Mouse (Mus musculus) MEL (cell line): ENCODE data around the gene Tnni2. TPM values are rescaled to one million over a fixed set of nuclear protein-coding genes. Genes with fewer than 3 reads are reported as not detected.

Experiments
- DNase-seq: peaks from one replicate; pipeline ENCODE4 v3.0.0; 2011; ENCODE audit warnings: low read depth, low spot score
- H3K27ac ChIP-seq: 2 replicates; pipeline ENCODE4 v1.5.1; 2012; ENCODE audit warnings: low read depth, mild to moderate bottlenecking, control low read depth, low read length, moderate library complexity; ENCODE audit not compliant: control insufficient read depth
- H3K27me3 ChIP-seq, 2 experiments: fragments of 150-350 bp in 1 of 2; sonication (generic) in 1 of 2; 2 replicates each; pipeline ENCODE4 v1.6.1; 2012; ENCODE audit warnings: low read length in 2 of 2, mild to moderate bottlenecking in 2 of 2, improper control_type of control experiment in 1 of 2, moderate library complexity in 1 of 2; ENCODE audit not compliant: insufficient read depth in 2 of 2, control insufficient read depth in 1 of 2
- H3K36me3 ChIP-seq, 2 experiments: 2 replicates each; pipeline ENCODE4 v1.6.1; 2012 to 2014; ENCODE audit warnings: low read length in 2 of 2, improper control_type of control experiment in 1 of 2, inconsistent platforms in 1 of 2, mild to moderate bottlenecking in 1 of 2; ENCODE audit not compliant: insufficient read depth in 2 of 2, control insufficient read depth in 1 of 2
- H3K4me1 ChIP-seq, 2 experiments: fragments of 150-350 bp in 1 of 2; sonication (generic) in 1 of 2; 2 replicates each; pipeline ENCODE4 v1.6.1; 2012; ENCODE audit warnings: low read length in 2 of 2, improper control_type of control experiment in 1 of 2, mild to moderate bottlenecking in 1 of 2; ENCODE audit not compliant: insufficient read depth in 2 of 2, control insufficient read depth in 1 of 2
- H3K4me3 ChIP-seq, 2 experiments: fragments of 150-350 bp in 1 of 2; sonication (generic) in 1 of 2; 2 replicates each; pipeline ENCODE4 v1.5.1; 2012; ENCODE audit warnings: low read depth in 2 of 2, low read length in 2 of 2, mild to moderate bottlenecking in 2 of 2, moderate library complexity in 2 of 2, control low read depth in 1 of 2, improper control_type of control experiment in 1 of 2; ENCODE audit not compliant: control insufficient read depth in 1 of 2, insufficient read depth in 1 of 2
- H3K79me2 ChIP-seq: 2 replicates; pipeline ENCODE4 v1.6.1; 2012; ENCODE audit warnings: mild to moderate bottlenecking, low read length, moderate library complexity; ENCODE audit not compliant: control insufficient read depth, poor library complexity, insufficient read depth
- H3K9ac ChIP-seq: 2 replicates; pipeline ENCODE4 v1.6.1; 2012; ENCODE audit warnings: low read depth, mild to moderate bottlenecking, control low read depth, low read length, moderate library complexity; ENCODE audit not compliant: control insufficient read depth, poor library complexity, severe bottlenecking
- H3K9me3 ChIP-seq: fragments of 150-350 bp; sonication (generic); replicated peaks from 2 replicates; pipeline ENCODE4 v1.6.1; 2012; ENCODE audit warnings: mild to moderate bottlenecking, low read length, improper control_type of control experiment, moderate library complexity; ENCODE audit not compliant: insufficient read depth
- CHD2 ChIP-seq: IDR thresholded peaks from 2 replicates; pipeline ENCODE4 v1.6.1; 2011; ENCODE audit warnings: low read length, improper control_type of control experiment
- CTCF ChIP-seq, 3 experiments: IDR thresholded peaks in 2 of 3; conservative IDR thresholded peaks in 1 of 3; 2 replicates each; pipeline ENCODE4 v1.5.1; 2011 to 2012; ENCODE audit warnings: low read length in 3 of 3, low read depth in 2 of 3, mild to moderate bottlenecking in 2 of 3, improper control_type of control experiment in 1 of 3, inconsistent platforms in 1 of 3, mixed read lengths in 1 of 3, moderate library complexity in 1 of 3; ENCODE audit not compliant: control insufficient read depth in 1 of 3, insufficient read depth in 1 of 3, poor library complexity in 1 of 3, severe bottlenecking in 1 of 3
- ELF1 ChIP-seq: IDR thresholded peaks from 2 replicates; pipeline ENCODE4 v1.6.1; 2014; ENCODE audit warnings: low read depth, mild to moderate bottlenecking, inconsistent platforms, low read length, improper control_type of control experiment, moderate library complexity
- EP300 ChIP-seq, 2 experiments: IDR thresholded peaks; 2 replicates each; pipeline ENCODE4 v1.6.1; 2011; ENCODE audit warnings: improper control_type of control experiment in 2 of 2, low read length in 2 of 2, low read depth in 1 of 2, mild to moderate bottlenecking in 1 of 2
- GABPA ChIP-seq: IDR thresholded peaks from 2 replicates; pipeline ENCODE4 v1.6.1; 2012; ENCODE audit warnings: low read depth, mild to moderate bottlenecking, inconsistent platforms, low read length, improper control_type of control experiment, moderate library complexity
- GATA1 ChIP-seq: IDR thresholded peaks from 2 replicates; pipeline ENCODE4 v1.6.1; 2011; ENCODE audit warnings: low read depth, low read length, improper control_type of control experiment
- HCFC1 ChIP-seq: IDR thresholded peaks from 2 replicates; pipeline ENCODE4 v1.6.1; 2012; ENCODE audit warnings: low read depth, mild to moderate bottlenecking, inconsistent platforms, low read length, improper control_type of control experiment, moderate library complexity
- KAT2A ChIP-seq: conservative IDR thresholded peaks from 2 replicates; pipeline ENCODE4 v1.6.1; 2012; ENCODE audit warnings: low read depth, low read length, improper control_type of control experiment, inconsistent platforms
- MAFK ChIP-seq: IDR thresholded peaks from 2 replicates; pipeline ENCODE4 v1.6.1; 2011; ENCODE audit warnings: low read depth, mild to moderate bottlenecking, low read length, improper control_type of control experiment, borderline replicate concordance
- MAX ChIP-seq: IDR thresholded peaks from 2 replicates; pipeline ENCODE4 v1.6.1; 2011; ENCODE audit warnings: low read length, improper control_type of control experiment
- MAZ ChIP-seq: IDR thresholded peaks from 2 replicates; pipeline ENCODE4 v1.6.1; 2012; ENCODE audit warnings: low read depth, mild to moderate bottlenecking, inconsistent platforms, low read length, improper control_type of control experiment
- MEF2A ChIP-seq: IDR thresholded peaks from 2 replicates; pipeline ENCODE4 v1.6.1; 2014; ENCODE audit warnings: low read depth, mild to moderate bottlenecking, inconsistent platforms, low read length, improper control_type of control experiment; ENCODE audit not compliant: poor library complexity, insufficient replicate concordance, severe bottlenecking; ENCODE audit errors: extremely low read depth
- MXI1 ChIP-seq: IDR thresholded peaks from 2 replicates; pipeline ENCODE4 v1.6.1; 2011; ENCODE audit warnings: mild to moderate bottlenecking, low read depth, low read length, improper control_type of control experiment
- NELFE ChIP-seq: IDR thresholded peaks from 2 replicates; pipeline ENCODE4 v1.6.1; 2011; ENCODE audit warnings: low read depth, low read length, improper control_type of control experiment
- NRF1 ChIP-seq: IDR thresholded peaks from 2 replicates; pipeline ENCODE4 v1.6.1; 2014; ENCODE audit warnings: low read depth, mild to moderate bottlenecking, inconsistent platforms, low read length, improper control_type of control experiment, moderate library complexity; ENCODE audit not compliant: poor library complexity, insufficient read depth, severe bottlenecking
- POLR2A ChIP-seq, 2 experiments: IDR thresholded peaks; 2 replicates each; pipeline ENCODE4 v1.6.1; 2011 to 2012; ENCODE audit warnings: low read length in 2 of 2, mild to moderate bottlenecking in 2 of 2, control low read depth in 1 of 2, improper control_type of control experiment in 1 of 2, low read depth in 1 of 2, moderate library complexity in 1 of 2; ENCODE audit not compliant: control insufficient read depth in 1 of 2, insufficient read depth in 1 of 2, poor library complexity in 1 of 2
- POLR2AphosphoS2 ChIP-seq: IDR thresholded peaks from 2 replicates; pipeline ENCODE4 v1.6.1; 2011; ENCODE audit warnings: low read length, improper control_type of control experiment
- RCOR1 ChIP-seq: IDR thresholded peaks from 2 replicates; pipeline ENCODE4 v1.6.1; 2012; ENCODE audit warnings: low read depth, mild to moderate bottlenecking, inconsistent platforms, low read length, improper control_type of control experiment
- SIN3A ChIP-seq: IDR thresholded peaks from 2 replicates; pipeline ENCODE4 v1.6.1; 2012; ENCODE audit warnings: low read length, improper control_type of control experiment, inconsistent platforms
- SMC3 ChIP-seq: IDR thresholded peaks from 2 replicates; pipeline ENCODE4 v1.6.1; 2011; ENCODE audit warnings: low read depth, low read length, improper control_type of control experiment
- TBP ChIP-seq: IDR thresholded peaks from 2 replicates; pipeline ENCODE4 v1.8.0; 2011; ENCODE audit warnings: low read depth, low read length, improper control_type of control experiment
- TCF12 ChIP-seq: IDR thresholded peaks from 2 replicates; pipeline ENCODE4 v1.6.1; 2014; ENCODE audit warnings: low read depth, mild to moderate bottlenecking, inconsistent platforms, low read length, improper control_type of control experiment, moderate library complexity
- UBTF ChIP-seq: IDR thresholded peaks from 2 replicates; pipeline ENCODE4 v1.6.1; 2012; ENCODE audit warnings: low read depth, mild to moderate bottlenecking, inconsistent platforms, low read length, improper control_type of control experiment, moderate library complexity, borderline replicate concordance; ENCODE audit not compliant: insufficient read depth
- USF1 ChIP-seq: IDR thresholded peaks from 2 replicates; pipeline ENCODE4 v1.6.1; 2014; ENCODE audit warnings: low read depth, mild to moderate bottlenecking, inconsistent platforms, low read length, improper control_type of control experiment, moderate library complexity
- USF2 ChIP-seq, 2 experiments: IDR thresholded peaks; 2 replicates each; pipeline ENCODE4 v1.6.1; 2011 to 2012; ENCODE audit warnings: improper control_type of control experiment in 2 of 2, low read length in 2 of 2, borderline replicate concordance in 1 of 2, inconsistent platforms in 1 of 2, low read depth in 1 of 2, mild to moderate bottlenecking in 1 of 2; ENCODE audit not compliant: insufficient read depth in 1 of 2
- ZC3H11A ChIP-seq: IDR thresholded peaks from 2 replicates; pipeline ENCODE4 v1.6.1; 2012; ENCODE audit warnings: low read depth, mild to moderate bottlenecking, inconsistent platforms, low read length, improper control_type of control experiment
- ZKSCAN1 ChIP-seq: IDR thresholded peaks from 2 replicates; pipeline ENCODE4 v1.6.1; 2012; ENCODE audit warnings: low read depth, mild to moderate bottlenecking, inconsistent platforms, low read length, improper control_type of control experiment, moderate library complexity
- ZNF384 ChIP-seq: IDR thresholded peaks from 2 replicates; pipeline ENCODE4 v1.6.1; 2012; ENCODE audit warnings: low read depth, mild to moderate bottlenecking, inconsistent platforms, low read length, improper control_type of control experiment
- polyA plus RNA-seq, 2 experiments: library from polyadenylated mRNA; stranded (reverse) in 1 of 2; unstranded in 1 of 2; fragments of >175 nt in 1 of 2; fragments of >200 nt in 1 of 2; gene quantifications; 2 replicates each; pipeline versions ENCODE4 v1.2.1 to v1.2.4; 2012; ENCODE audit warnings: low replicate concordance in 2 of 2, low read depth in 1 of 2; ENCODE audit not compliant: insufficient read length in 2 of 2, insufficient read depth in 1 of 2, missing spikeins in 1 of 2
- total RNA-seq: library from RNA; depleted of rRNA; stranded (reverse); fragments of 300-350 nt; gene quantifications from 2 replicates; pipeline ENCODE4 v1.2.3, GENCODE M21; 2012

The Tnni2 gene
- total and polyA plus RNA-seq, 3 experiments = 0.84 TPM; not detected in 2

DNA sequence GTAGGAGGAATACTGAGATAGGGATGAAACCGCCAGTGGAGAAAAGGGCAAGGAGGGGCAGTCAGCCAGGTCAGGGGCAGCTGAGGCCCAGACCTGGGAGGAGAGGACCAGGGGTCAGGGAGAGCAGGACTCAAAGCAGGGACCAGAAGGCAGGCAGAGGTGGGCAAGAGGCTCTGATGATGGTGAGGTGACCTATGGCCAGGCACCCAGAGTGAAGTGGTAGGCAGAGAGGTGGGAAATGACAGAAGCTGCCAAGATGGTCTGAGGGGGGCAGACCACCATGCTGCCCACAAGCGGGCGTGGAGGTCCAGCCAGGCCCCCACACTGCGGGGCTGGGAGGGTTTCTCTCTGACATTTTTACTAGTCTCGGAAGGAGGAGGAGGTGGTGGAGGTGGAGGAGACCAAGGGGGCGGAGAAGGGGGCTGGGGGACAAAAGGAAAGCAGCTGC lies 29.8 kb downstream of the Tnni2 start:
- Histone ChIP-seq H3K36me3 (no peaks in the 10 kb centered on the region), H3K27ac (no peak overlapping the region), H3K9me3 (no peaks in the 10 kb centered on the region), H3K9ac (no peak overlapping the region), H3K79me2 (no peaks in the 10 kb centered on the region), H3K4me3 (no peak overlapping the region), H3K4me1 (no peaks in the 10 kb centered on the region), H3K27me3 (peaks cover 0 to 5% of the 10 kb centered on the region in 2 experiments; a peak in 2 of 4 replicates)
- DNase-seq = no peak
- TF ChIP-seq RCOR1 = no peak
- TF ChIP-seq MAFK = no peak
- no peak for TF ChIP-seq MXI1
- no peak for TF ChIP-seq MAZ
- TF ChIP-seq USF1 = no peak
- TF ChIP-seq TCF12 = no peak
- no peak for TF ChIP-seq NRF1
- no peak for TF ChIP-seq USF2 (IDR thresholded peaks at IDR 0.05; ENCODE audit: borderline replicate concordance in 1 of 2, insufficient read depth in 1 of 2, low read depth in 1 of 2, low read length in 2 of 2)
- no peak for TF ChIP-seq SMC3
- no peak for TF ChIP-seq CHD2
- no peak for TF ChIP-seq HCFC1
- TF ChIP-seq ZNF384 = no peak
- TF ChIP-seq UBTF = no peak
- no peak for TF ChIP-seq GATA1
- no peak for TF ChIP-seq POLR2AphosphoS2

DNA sequence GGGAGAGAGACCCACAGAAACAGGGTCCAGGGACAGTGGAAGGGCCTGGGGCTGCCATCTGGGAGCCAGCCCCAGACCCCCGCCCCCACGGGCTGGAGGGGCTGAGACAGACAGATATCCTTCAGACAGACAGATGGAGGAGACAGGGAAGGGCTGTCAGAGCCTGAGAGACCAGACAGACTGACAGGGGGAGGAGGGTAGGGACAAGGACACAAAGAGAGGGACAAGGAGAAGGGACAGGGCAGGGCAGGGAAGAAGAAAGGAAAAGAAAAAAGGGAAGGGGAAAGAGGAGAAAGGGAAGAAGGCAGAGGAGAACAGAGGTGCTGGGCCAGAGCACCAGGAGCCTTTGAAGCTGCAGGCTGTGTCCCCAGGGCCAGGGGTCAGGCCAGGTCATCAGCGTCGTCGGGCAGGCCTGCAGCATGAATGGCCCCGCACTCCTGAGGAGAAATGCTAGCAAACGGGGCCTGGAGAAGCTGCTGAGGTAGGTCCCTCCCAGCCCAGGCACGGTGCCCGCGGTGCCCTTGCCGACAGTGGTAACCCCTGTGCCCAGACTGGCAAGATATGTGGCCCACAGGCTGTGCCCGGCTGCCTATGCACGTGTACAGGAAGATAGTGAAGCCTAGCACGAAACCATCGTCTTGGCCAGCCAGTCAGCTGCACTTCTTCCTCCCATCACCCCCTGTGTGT lies 30.4 kb downstream of the Tnni2 start:
- Histone ChIP-seq H3K9me3 (no peaks in the 10 kb centered on the region), H3K27me3 (peaks cover 0 to 5% of the 10 kb centered on the region in 2 experiments; a peak in 2 of 4 replicates), H3K27ac (no peak overlapping the region), H3K9ac (no peak overlapping the region), H3K4me3 (no peak overlapping the region), H3K36me3 (no peaks in the 10 kb centered on the region), H3K79me2 (no peaks in the 10 kb centered on the region), H3K4me1 (no peaks in the 10 kb centered on the region)
- DNase-seq = no peak
- TF ChIP-seq SIN3A = no peak
- no peak for TF ChIP-seq MEF2A
- no peak for TF ChIP-seq GATA1
- no peak for TF ChIP-seq ELF1
- TF ChIP-seq TBP = no peak
- TF ChIP-seq GABPA = no peak
- TF ChIP-seq EP300 (IDR thresholded peaks at IDR 0.05; ENCODE audit: low read depth in 1 of 2, low read length in 2 of 2) = no peak
- no peak for TF ChIP-seq KAT2A
- TF ChIP-seq MAZ = no peak
- TF ChIP-seq TCF12 = no peak
- no peak for TF ChIP-seq NELFE
- no peak for TF ChIP-seq MAFK
- no peak for TF ChIP-seq RCOR1
- TF ChIP-seq CTCF (IDR thresholded peaks at IDR 0.05 in 2 of 3, conservative IDR thresholded peaks at IDR 0.05 in 1 of 3; ENCODE audit: control insufficient read depth in 1 of 3, insufficient read depth in 1 of 3, low read depth in 2 of 3, low read length in 3 of 3, poor library complexity in 1 of 3, severe bottlenecking in 1 of 3) = no peak
- TF ChIP-seq USF1 = no peak
- TF ChIP-seq ZNF384 = no peak
- no peak for TF ChIP-seq ZKSCAN1
- no peak for TF ChIP-seq POLR2A (IDR thresholded peaks at IDR 0.05; ENCODE audit: control insufficient read depth in 1 of 2, insufficient read depth in 1 of 2, low read depth in 1 of 2, low read length in 2 of 2, poor library complexity in 1 of 2)
- no peak for TF ChIP-seq ZC3H11A
- TF ChIP-seq MAX = no peak
